Mouse (Mus musculus) erythroblast, embryonic 14.5 days (primary cell): ENCODE measurements around the gene Epn1.

ENCODE experiments used
- GATA1 ChIP-seq: IDR thresholded peaks from 2 replicates; pipeline ENCODE4 v1.6.1; 2012; ENCODE audit warnings: low read length, inconsistent platforms, mixed read lengths
- TAL1 ChIP-seq: IDR thresholded peaks from 3 replicates; pipeline ENCODE4 v1.6.1; 2012; ENCODE audit warnings: low read length, inconsistent platforms, mixed read lengths

DNA sequence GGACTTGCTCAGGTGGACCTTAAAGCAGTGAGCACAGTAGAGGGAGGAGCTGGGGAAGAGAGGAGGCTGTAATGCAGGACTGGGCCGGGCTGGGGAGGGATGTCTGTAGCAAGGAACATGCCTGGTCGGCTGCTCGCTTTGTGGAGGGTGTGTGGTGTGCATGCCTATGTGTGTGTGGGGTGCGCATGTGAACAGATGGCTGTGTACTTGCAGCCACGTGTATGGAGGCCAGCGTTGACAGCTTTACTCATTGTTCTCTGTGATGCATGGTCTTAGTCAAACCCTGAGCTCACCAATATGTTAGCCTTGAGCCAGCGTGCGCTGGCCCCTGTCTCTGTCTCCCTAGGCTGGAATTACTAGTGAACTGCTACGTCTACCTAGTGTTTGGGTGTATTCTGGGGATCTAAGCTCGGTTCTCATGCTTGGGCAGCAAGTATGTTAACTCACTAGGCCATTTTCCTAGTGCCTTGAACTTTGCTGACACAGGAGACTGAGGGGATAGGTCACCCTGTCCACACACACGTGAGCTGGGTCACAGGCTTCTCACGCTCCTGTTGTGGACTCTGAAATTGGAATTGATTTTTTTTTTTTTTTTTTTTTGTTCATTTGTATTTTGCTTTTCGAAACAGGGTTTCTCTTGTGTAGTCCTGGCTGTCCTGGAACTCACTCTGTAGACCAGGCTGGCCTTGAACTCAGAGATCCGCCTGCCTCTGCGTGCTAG is 11.1 kb downstream of the Epn1 start:
- TF ChIP-seq GATA1 = no peak
- no peak for TF ChIP-seq TAL1
